Comparison of ENCODE assay signal across 42 mouse cellular contexts in the genomic region with DNA sequence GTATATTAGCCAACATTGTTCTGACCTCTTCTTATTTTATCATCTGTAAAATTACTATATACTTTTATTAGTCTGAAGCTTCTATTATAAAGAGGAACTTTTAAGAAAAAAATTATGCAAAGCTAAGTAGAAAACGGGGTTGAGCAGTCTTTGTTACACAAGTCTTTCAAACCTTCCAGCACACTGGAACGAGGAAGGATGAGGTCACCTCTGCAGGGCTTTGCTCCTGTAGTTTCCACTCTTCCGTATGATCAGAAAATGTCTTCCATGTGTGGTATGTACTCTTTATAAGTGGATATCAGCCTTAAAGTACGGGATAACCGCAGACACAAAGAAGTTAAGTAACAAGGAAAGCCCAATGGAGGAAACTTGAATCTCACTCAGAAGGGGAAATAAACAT. TPM values are rescaled to one million over a fixed set of nuclear protein-coding genes. Genes with fewer than 3 reads are reported as not detected.
"Had no signal": no experiment of that assay in that cellular context is flagged by ENCODE, and none has a peak within 500 bp of the region (broad histone marks: within the 10 kb centered on the region; RNA-seq: fewer than 3 reads in every experiment).

No protein-coding gene starts in this region.

- H3K4me1 ChIP-seq: hindbrain, embryonic 10.5 days; hindbrain, embryonic 12.5 days; hindbrain, embryonic 15.5 days; kidney, embryonic 15.5 days; limb, embryonic 13.5 days; limb, embryonic 15.5 days had no signal

- H3K4me2 ChIP-seq: heart, embryonic 12.5 days; hindbrain, embryonic 12.5 days; hindbrain, embryonic 15.5 days; kidney, embryonic 15.5 days; limb, embryonic 13.5 days; limb, embryonic 15.5 days had no signal

- ATAC-seq: hindbrain, postnatal 0 days; intestine, embryonic 16.5 days had no signal

- H3K36me3 ChIP-seq: heart, embryonic 10.5 days; heart, embryonic 12.5 days; hindbrain, embryonic 10.5 days; hindbrain, embryonic 12.5 days; hindbrain, embryonic 15.5 days; kidney, embryonic 15.5 days; limb, embryonic 13.5 days; limb, embryonic 15.5 days had no signal

- H3K9me3 ChIP-seq: heart, embryonic 10.5 days; hindbrain, embryonic 12.5 days; hindbrain, embryonic 15.5 days; kidney, embryonic 15.5 days; limb, embryonic 15.5 days had no signal

- H3K27ac ChIP-seq: heart, embryonic 10.5 days; hindbrain, embryonic 10.5 days; hindbrain, embryonic 12.5 days; hindbrain, embryonic 15.5 days; hindbrain, postnatal 0 days; kidney, embryonic 15.5 days; kidney, postnatal 0 days; limb, embryonic 13.5 days; limb, embryonic 15.5 days had no signal

- DNase-seq: gastrocnemius, postnatal 14 days; gastrocnemius, postnatal 36 days; heart, adult 18-20 months; heart, postnatal 10 days; heart, postnatal 4 days; kidney, adult 11 months; kidney, adult 2 months; kidney, adult 9 months; kidney, postnatal 14 days; kidney, postnatal 36 days; layer of hippocampus, adult 9-11 months; layer of hippocampus, postnatal 36 days; left cerebral cortex, postnatal 4 days had no signal

- H3K9ac ChIP-seq: heart, embryonic 12.5 days; hindbrain, embryonic 12.5 days; hindbrain, embryonic 15.5 days; kidney, embryonic 15.5 days; limb, embryonic 13.5 days; limb, embryonic 15.5 days had no signal

- H3K4me3 ChIP-seq: heart, embryonic 10.5 days; heart, embryonic 12.5 days; hindbrain, embryonic 10.5 days; hindbrain, embryonic 12.5 days; hindbrain, embryonic 15.5 days; kidney, embryonic 15.5 days; limb, embryonic 13.5 days; limb, embryonic 15.5 days had no signal

- H3K27me3 ChIP-seq: heart, embryonic 12.5 days; hindbrain, embryonic 12.5 days; hindbrain, embryonic 15.5 days; kidney, embryonic 15.5 days; limb, embryonic 13.5 days; limb, embryonic 15.5 days had no signal

RNA-seq across cellular contexts. Expression of a gene that starts 20.2 kb away (rescaled TPM):
- total RNA-seq: gastrocnemius, adult 18-20 months; gastrocnemius, adult 8-10 months; gastrocnemius, postnatal 14 days; gastrocnemius, postnatal 36 days; heart, adult 18-20 months; heart, adult 8-10 months; heart, postnatal 10 days; heart, postnatal 25 days; heart, postnatal 4 days; hindbrain, postnatal 0 days; layer of hippocampus, adult 18-20 months; layer of hippocampus, adult 8-10 months; layer of hippocampus, postnatal 14 days; layer of hippocampus, postnatal 36 days; left cerebral cortex, adult 18-20 months; left cerebral cortex, adult 8-10 months; left cerebral cortex, postnatal 10 days; left cerebral cortex, postnatal 25 days; left cerebral cortex, postnatal 4 days; liver, adult 2 months had no signal
- polyA plus RNA-seq: gonadal fat pad, adult 2 months; heart, embryonic 10.5 days; heart, embryonic 12.5 days; heart, embryonic 14.5 days; heart, embryonic 16.5 days; hindbrain, embryonic 10.5 days; hindbrain, embryonic 12.5 days; hindbrain, embryonic 15.5 days; hindbrain, postnatal 0 days; intestine, embryonic 14.5 days; intestine, embryonic 16.5 days; kidney, adult 2 months; kidney, embryonic 15.5 days; kidney, postnatal 0 days; large intestine, adult 2 months; limb, embryonic 11.5 days; limb, embryonic 13.5 days; limb, embryonic 15.5 days; liver, adult 2 months had no signal
